Comparison of ENCODE assay signal across 14 mouse cellular contexts in the genomic region with DNA sequence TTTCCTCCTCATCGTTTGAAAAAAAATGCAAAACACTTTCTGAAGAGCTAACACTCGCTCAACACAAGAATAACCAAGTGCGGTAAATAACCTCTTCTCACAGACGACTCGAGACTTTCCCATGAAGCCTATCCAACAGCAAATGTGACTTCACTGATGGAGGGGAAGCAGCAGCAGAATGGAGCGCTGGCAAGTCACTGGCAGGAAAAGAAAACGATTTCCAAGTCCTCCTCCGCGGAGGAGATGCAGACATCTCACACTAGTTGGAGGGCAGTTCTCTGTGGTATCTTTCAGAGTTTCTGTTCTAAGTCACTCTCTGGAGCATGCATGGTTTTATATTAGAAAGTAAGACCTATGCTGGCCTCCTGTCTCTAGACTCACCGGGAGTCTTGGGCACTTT. TPM values are rescaled to one million over a fixed set of nuclear protein-coding genes. Genes with fewer than 3 reads are reported as not detected.
DNase-seq lines count a peak whose midpoint lies in the region; ATAC-seq and TF ChIP-seq lines count a peak whose summit lies in the region.
"Had no signal": no experiment of that assay in that cellular context is flagged by ENCODE, and none has a peak within 500 bp of the region (broad histone marks: within the 10 kb centered on the region; RNA-seq: fewer than 3 reads in every experiment).

No protein-coding gene starts in this region.

- no peaks in the 10 kb centered on the region for H3K27me3 ChIP-seq in heart, embryonic 10.5 days (ENCODE audit: insufficient read depth, poor library complexity, severe bottlenecking)
- no peaks in the 10 kb centered on the region for H3K27me3 ChIP-seq in heart, postnatal 0 days (ENCODE audit: control insufficient read depth, insufficient read depth, low read length)
- H3K27me3 ChIP-seq in limb, embryonic 15.5 days = no peaks in the 10 kb centered on the region
- H3K27me3 ChIP-seq in limb, embryonic 10.5 days (ENCODE audit: low read depth, poor library complexity, severe bottlenecking) = no peaks in the 10 kb centered on the region
- H3K27me3 ChIP-seq in stomach, embryonic 16.5 days (ENCODE audit: control insufficient read depth, insufficient read depth, low read length) = no peaks in the 10 kb centered on the region
- H3K27me3 ChIP-seq: midbrain, embryonic 15.5 days had no signal

- no peak overlapping the region for H3K9ac ChIP-seq in heart, postnatal 0 days (replicated peaks; ENCODE audit: low read depth, low read length)
- no peak overlapping the region for H3K9ac ChIP-seq in limb, embryonic 15.5 days
- no peak overlapping the region for H3K9ac ChIP-seq in stomach, embryonic 16.5 days (ENCODE audit: low read length)
- H3K9ac ChIP-seq: forebrain, postnatal 0 days; midbrain, embryonic 15.5 days had no signal

- peak overlapping the region; percentile 79; the same call in 1 of the 2 replicates for H3K27ac ChIP-seq in heart, embryonic 10.5 days
- 0 out of 2 replicates have a peak overlapping the region, but pooled peaks have one; percentile 54 for H3K27ac ChIP-seq in heart, postnatal 0 days (ENCODE audit: low read depth)
- H3K27ac ChIP-seq in limb, embryonic 15.5 days = peak overlapping the region; percentile 35
- no peak overlapping the region for H3K27ac ChIP-seq in limb, embryonic 10.5 days
- H3K27ac ChIP-seq in stomach, embryonic 16.5 days (ENCODE audit: low read length) = peak overlapping the region; percentile 35; the same call in 1 of the 2 replicates
- H3K27ac ChIP-seq: forebrain, embryonic 10.5 days; midbrain, embryonic 15.5 days had no signal

- 75% methylated on average over 10 of the region's 10 CpGs for WGBS in heart, embryonic 10.5 days
- WGBS in heart, postnatal 0 days = 55% methylated on average over 10 of the region's 10 CpGs
- 89% methylated on average over 10 of the region's 10 CpGs for WGBS in limb, embryonic 15.5 days
- WGBS in limb, embryonic 10.5 days = 90% methylated on average over 10 of the region's 10 CpGs
- WGBS in stomach, embryonic 16.5 days = 82% methylated on average over 10 of the region's 10 CpGs

- H3K36me3 ChIP-seq in heart, embryonic 10.5 days = no peaks in the 10 kb centered on the region
- no peaks in the 10 kb centered on the region for H3K36me3 ChIP-seq in heart, postnatal 0 days (replicated peaks; ENCODE audit: control insufficient read depth, insufficient read depth, low read length)
- H3K36me3 ChIP-seq in limb, embryonic 15.5 days = no peaks in the 10 kb centered on the region
- peaks cover 3% of the 10 kb centered on the region; the same call in 1 of the 2 replicates for H3K36me3 ChIP-seq in limb, embryonic 10.5 days
- no peaks in the 10 kb centered on the region for H3K36me3 ChIP-seq in stomach, embryonic 16.5 days (ENCODE audit: control insufficient read depth, insufficient read depth, low read length)
- H3K36me3 ChIP-seq: forebrain, embryonic 10.5 days; midbrain, embryonic 15.5 days had no signal

- TF ChIP-seq CTCF in heart, postnatal 0 days (IDR thresholded peaks at IDR 0.05; ENCODE audit: low read depth) = no peak

- H3K4me2 ChIP-seq in heart, postnatal 0 days (ENCODE audit: low read depth, low read length) = no peak overlapping the region
- no peak overlapping the region for H3K4me2 ChIP-seq in limb, embryonic 15.5 days
- no peak overlapping the region for H3K4me2 ChIP-seq in stomach, embryonic 16.5 days (ENCODE audit: low read depth, low read length)
- H3K4me2 ChIP-seq: midbrain, embryonic 15.5 days had no signal

- ATAC-seq in heart, postnatal 0 days (ENCODE audit: insufficient read depth, low read depth) = no peak
- ATAC-seq in limb, embryonic 15.5 days (ENCODE audit: insufficient number of reproducible peaks, low FRiP score, low TSS enrichment, low read depth) = no peak
- ATAC-seq in stomach, embryonic 16.5 days (ENCODE audit: insufficient read depth, low FRiP score) = no peak

- no peak for DNase-seq in heart, embryonic 10.5 days (ENCODE audit: low spot score)
- DNase-seq in heart, postnatal 4 days = no peak
- DNase-seq in heart, postnatal 0 days (ENCODE audit: low spot score) = no peak
- DNase-seq in heart, adult 8-10 months (ENCODE audit: low spot score) = no peak
- DNase-seq in limb, embryonic 10.5 days (ENCODE audit: low spot score) = no peak
- DNase-seq in urinary bladder, postnatal 25 days (ENCODE audit: low spot score) = no peak

- peaks cover 67% of the 10 kb centered on the region for H3K4me1 ChIP-seq in heart, embryonic 10.5 days
- peaks cover 39% of the 10 kb centered on the region for H3K4me1 ChIP-seq in heart, postnatal 0 days (ENCODE audit: control insufficient read depth, insufficient read depth)
- peaks cover 20% of the 10 kb centered on the region for H3K4me1 ChIP-seq in limb, embryonic 15.5 days
- peaks cover 5% of the 10 kb centered on the region for H3K4me1 ChIP-seq in limb, embryonic 10.5 days
- H3K4me1 ChIP-seq in stomach, embryonic 16.5 days (ENCODE audit: control insufficient read depth, insufficient read depth, low read length) = peaks cover 42% of the 10 kb centered on the region

- TF ChIP-seq EP300 in heart, postnatal 0 days (IDR thresholded peaks at IDR 0.05; ENCODE audit: low read depth) = no peak

- H3K4me3 ChIP-seq in heart, embryonic 10.5 days = no peak overlapping the region; the same call in 1 of the 2 replicates
- no peak overlapping the region for H3K4me3 ChIP-seq in heart, postnatal 0 days (ENCODE audit: low read depth, low read length)
- H3K4me3 ChIP-seq in limb, embryonic 15.5 days = no peak overlapping the region
- no peak overlapping the region for H3K4me3 ChIP-seq in limb, embryonic 10.5 days
- H3K4me3 ChIP-seq in stomach, embryonic 16.5 days (replicated peaks; ENCODE audit: low read length) = no peak overlapping the region
- H3K4me3 ChIP-seq: forebrain, embryonic 10.5 days; midbrain, embryonic 15.5 days; myocyte had no signal

- no peaks in the 10 kb centered on the region for H3K9me3 ChIP-seq in heart, embryonic 10.5 days
- H3K9me3 ChIP-seq in heart, postnatal 0 days (replicated peaks; ENCODE audit: control insufficient read depth, low read length) = no peaks in the 10 kb centered on the region
- no peaks in the 10 kb centered on the region for H3K9me3 ChIP-seq in limb, embryonic 15.5 days
- H3K9me3 ChIP-seq in limb, embryonic 10.5 days (replicated peaks) = no peaks in the 10 kb centered on the region
- no peaks in the 10 kb centered on the region for H3K9me3 ChIP-seq in stomach, embryonic 16.5 days (replicated peaks; ENCODE audit: control insufficient read depth, low read length)
- H3K9me3 ChIP-seq: forebrain, embryonic 10.5 days; midbrain, embryonic 15.5 days had no signal

RNA-seq across cellular contexts. Expression of a gene that starts 59.6 kb away (rescaled TPM):
- 54.9 and 97.0 TPM in 2 replicates for polyA plus RNA-seq in heart, embryonic 10.5 days (2016; fragmentation: Nextera tagmentation; extraction: Ambion mirVana)
- total RNA-seq in heart, postnatal 4 days (2021) = 100 to 1,000 TPM; 558 to 588 TPM
- total RNA-seq in heart, postnatal 0 days (2014; rRNA removed; ENCODE audit: low replicate concordance) = 315 and 329 TPM in 2 replicates
- 87.7 and 98.5 TPM in 2 replicates for polyA plus RNA-seq in heart, postnatal 0 days (2015; fragmentation: Nextera tagmentation; extraction: Ambion mirVana)
- total RNA-seq in heart, adult 8-10 months (2022) = 100 to 1,000 TPM in 3 of 4 experiments, 10 to 100 TPM in 1; 93.1 to 141 (median 113) TPM
- 77.4 and 83.3 TPM in 2 replicates for polyA plus RNA-seq in limb, embryonic 15.5 days (2015; fragmentation: Nextera tagmentation; extraction: Ambion mirVana)
- 53.0 and 53.6 TPM in 2 replicates for polyA plus RNA-seq in limb, embryonic 10.5 days (2016; fragmentation: Nextera tagmentation; extraction: Ambion mirVana)
- 57.3 and 65.2 TPM in 2 replicates for polyA plus RNA-seq in stomach, embryonic 16.5 days (2015; fragmentation: Nextera tagmentation; extraction: Ambion mirVana)

RNA-seq across cellular contexts. Expression of a gene that starts 59.6 kb away (rescaled TPM):
- polyA plus RNA-seq in heart, embryonic 10.5 days (2016; fragmentation: Nextera tagmentation; extraction: Ambion mirVana) = 143 and 257 TPM in 2 replicates
- total RNA-seq in heart, postnatal 4 days (2021) = 1,000 to 10,000 TPM; 1,026 to 1,084 TPM
- total RNA-seq in heart, postnatal 0 days (2014; rRNA removed; ENCODE audit: low replicate concordance) = 921 and 1,061 TPM in 2 replicates
- 163 and 191 TPM in 2 replicates for polyA plus RNA-seq in heart, postnatal 0 days (2015; fragmentation: Nextera tagmentation; extraction: Ambion mirVana)
- 100 to 1,000 TPM; 136 to 221 (median 183) TPM for total RNA-seq in heart, adult 8-10 months (2022)
- 172 and 209 TPM in 2 replicates for polyA plus RNA-seq in limb, embryonic 15.5 days (2015; fragmentation: Nextera tagmentation; extraction: Ambion mirVana)
- 141 and 145 TPM in 2 replicates for polyA plus RNA-seq in limb, embryonic 10.5 days (2016; fragmentation: Nextera tagmentation; extraction: Ambion mirVana)
- 207 and 211 TPM in 2 replicates for polyA plus RNA-seq in stomach, embryonic 16.5 days (2015; fragmentation: Nextera tagmentation; extraction: Ambion mirVana)
- total RNA-seq: megakaryocyte-erythroid progenitor cell, adult 5-6 weeks; MEL had no signal
